Comparison of ENCODE assay signal across 28 mouse cellular contexts in genomic region chr9:80012016-80012415, GRCm38 (mm10). TPM values are rescaled to one million over a fixed set of nuclear protein-coding genes. Genes with fewer than 3 reads are reported as not detected.
DNase-seq lines count a peak whose midpoint lies in the region; ATAC-seq and TF ChIP-seq lines count a peak whose summit lies in the region.
"Had no signal": no experiment of that assay in that cellular context is flagged by ENCODE, and none has a peak within 500 bp of the region (broad histone marks: within the 10 kb centered on the region; RNA-seq: fewer than 3 reads in every experiment).

No protein-coding gene starts in this region.

- no peaks in the 10 kb centered on the region for H3K27me3 ChIP-seq in embryonic facial prominence, embryonic 10.5 days (replicated peaks; ENCODE audit: low read depth, poor library complexity, severe bottlenecking)
- no peaks in the 10 kb centered on the region for H3K27me3 ChIP-seq in embryonic facial prominence, embryonic 13.5 days
- no peaks in the 10 kb centered on the region for H3K27me3 ChIP-seq in kidney, embryonic 14.5 days (ENCODE audit: control insufficient read depth, insufficient read depth, low read length)
- H3K27me3 ChIP-seq: forebrain, embryonic 13.5 days; heart, embryonic 12.5 days; heart, embryonic 15.5 days; hindbrain, embryonic 12.5 days had no signal

- peak overlapping the region; percentile 22; the same call in 1 of the 2 replicates for H3K4me3 ChIP-seq in gastrocnemius, adult 2 months
- no peak overlapping the region for H3K4me3 ChIP-seq in embryonic facial prominence, embryonic 10.5 days
- H3K4me3 ChIP-seq in embryonic facial prominence, embryonic 13.5 days = no peak overlapping the region
- H3K4me3 ChIP-seq in embryonic fibroblast, embryonic 13.5 days (ENCODE audit: insufficient read depth, low read length) = no peak overlapping the region
- no peak overlapping the region for H3K4me3 ChIP-seq in kidney, embryonic 14.5 days (ENCODE audit: low read length)
- H3K4me3 ChIP-seq: forebrain, embryonic 10.5 days; forebrain, embryonic 13.5 days; heart, embryonic 12.5 days; heart, embryonic 15.5 days; hindbrain, embryonic 12.5 days had no signal

- 66% methylated on average over 13 of the region's 13 CpGs for WGBS in embryonic facial prominence, embryonic 10.5 days
- WGBS in embryonic facial prominence, embryonic 13.5 days = 29% methylated on average over 13 of the region's 13 CpGs
- WGBS in kidney, embryonic 14.5 days = 88% methylated on average over 13 of the region's 13 CpGs

- intact Hi-C loops in gastrocnemius, adult 2 months (cut with DNase I) = no loop called here
- intact Hi-C loops in gastrocnemius, postnatal 36 days (cut with DNase I) = no loop called here

- peak overlapping the region; percentile 39 for H3K4me2 ChIP-seq in embryonic facial prominence, embryonic 13.5 days
- no peak overlapping the region for H3K4me2 ChIP-seq in kidney, embryonic 14.5 days (replicated peaks; ENCODE audit: low read depth, low read length)
- H3K4me2 ChIP-seq: forebrain, embryonic 13.5 days; heart, embryonic 12.5 days; heart, embryonic 15.5 days; hindbrain, embryonic 12.5 days had no signal

- no peak for TF ChIP-seq POLR2A in embryonic fibroblast, embryonic 13.5 days (IDR thresholded peaks at IDR 0.05; ENCODE audit: low read depth, low read length)

- TF ChIP-seq CTCF in gastrocnemius, adult 2 months (IDR thresholded peaks at IDR 0.05) = no peak
- no peak for TF ChIP-seq CTCF in embryonic fibroblast, embryonic 13.5 days (IDR thresholded peaks at IDR 0.05; ENCODE audit: borderline replicate concordance, insufficient read depth, low read length)

- H3K4me1 ChIP-seq in embryonic facial prominence, embryonic 10.5 days = peaks cover 8% of the 10 kb centered on the region
- H3K4me1 ChIP-seq in embryonic facial prominence, embryonic 13.5 days = peaks cover 17% of the 10 kb centered on the region
- 0 out of 2 replicates have a peak, but pooled peaks cover 2% of the 10 kb centered on the region for H3K4me1 ChIP-seq in embryonic fibroblast, embryonic 13.5 days (ENCODE audit: control insufficient read depth, insufficient read depth, low read length)
- H3K4me1 ChIP-seq in kidney, embryonic 14.5 days (ENCODE audit: control insufficient read depth, insufficient read depth, low read length) = no peaks in the 10 kb centered on the region
- H3K4me1 ChIP-seq: forebrain, embryonic 10.5 days; forebrain, embryonic 13.5 days; heart, embryonic 15.5 days; hindbrain, embryonic 12.5 days had no signal

- H3K27ac ChIP-seq in gastrocnemius, adult 2 months = no peak overlapping the region
- no peak overlapping the region for H3K27ac ChIP-seq in embryonic facial prominence, embryonic 10.5 days (replicated peaks)
- H3K27ac ChIP-seq in embryonic facial prominence, embryonic 13.5 days = peak overlapping the region; percentile 81
- peak overlapping the region; percentile 27; the same call in 1 of the 2 replicates for H3K27ac ChIP-seq in embryonic fibroblast, embryonic 13.5 days (ENCODE audit: insufficient read depth, low read length)
- H3K27ac ChIP-seq in kidney, embryonic 14.5 days (ENCODE audit: low read depth, low read length) = no peak overlapping the region
- H3K27ac ChIP-seq: forebrain, embryonic 10.5 days; forebrain, embryonic 13.5 days; heart, embryonic 15.5 days; hindbrain, embryonic 12.5 days had no signal

- ATAC-seq in embryonic facial prominence, embryonic 13.5 days (ENCODE audit: insufficient number of reproducible peaks, insufficient read depth, low FRiP score, low TSS enrichment, low read depth) = peak; percentile 72; the same call in 1 of the 2 replicates
- no peak for ATAC-seq in kidney, embryonic 14.5 days (ENCODE audit: low FRiP score, low TSS enrichment)
- ATAC-seq: activated CD4-positive, CD25-positive, alpha-beta regulatory T cell, adult 4 months; forebrain, embryonic 13.5 days; forebrain, embryonic 16.5 days; hindbrain, embryonic 16.5 days; intestine, postnatal 0 days had no signal

- H3K9ac ChIP-seq in embryonic facial prominence, embryonic 13.5 days = no peak overlapping the region
- H3K9ac ChIP-seq in kidney, embryonic 14.5 days (ENCODE audit: low read depth, low read length) = no peak overlapping the region
- H3K9ac ChIP-seq: forebrain, embryonic 13.5 days; heart, embryonic 12.5 days; heart, embryonic 15.5 days; hindbrain, embryonic 12.5 days had no signal

- no peak for DNase-seq in gastrocnemius, adult 2 months
- DNase-seq in gastrocnemius, postnatal 36 days = no peak
- DNase-seq in embryonic facial prominence, embryonic 10.5 days (ENCODE audit: low spot score) = peak; percentile 25
- DNase-seq in thymus, postnatal 25 days = no peak
- no peak for DNase-seq in cerebellum, postnatal 4 days (ENCODE audit: low spot score in 2 of 2)
- DNase-seq: adrenal gland, adult 8-10 months; adrenal gland, postnatal 36 days; cerebellum, adult 18-20 months; cerebellum, adult 9-11 months; cerebellum, postnatal 25 days; embryo, embryonic 11 days; gastrocnemius, postnatal 14 days; heart, adult 18-20 months; heart, postnatal 10 days; heart, postnatal 4 days; kidney, adult 2 months had no signal

- no peaks in the 10 kb centered on the region for H3K9me3 ChIP-seq in embryonic facial prominence, embryonic 10.5 days
- H3K9me3 ChIP-seq in embryonic facial prominence, embryonic 13.5 days = no peaks in the 10 kb centered on the region
- H3K9me3 ChIP-seq in kidney, embryonic 14.5 days (ENCODE audit: control insufficient read depth, low read length) = no peaks in the 10 kb centered on the region
- H3K9me3 ChIP-seq: forebrain, embryonic 10.5 days; forebrain, embryonic 13.5 days; heart, embryonic 15.5 days; hindbrain, embryonic 12.5 days had no signal

- no peaks in the 10 kb centered on the region for H3K36me3 ChIP-seq in embryonic facial prominence, embryonic 10.5 days (replicated peaks)
- no peaks in the 10 kb centered on the region for H3K36me3 ChIP-seq in embryonic facial prominence, embryonic 13.5 days
- no peaks in the 10 kb centered on the region for H3K36me3 ChIP-seq in kidney, embryonic 14.5 days (ENCODE audit: control insufficient read depth, insufficient read depth, low read length)
- H3K36me3 ChIP-seq: forebrain, embryonic 10.5 days; heart, embryonic 12.5 days; heart, embryonic 15.5 days; hindbrain, embryonic 12.5 days had no signal

RNA-seq across cellular contexts. Expression of gene Filip1, which starts 0.6 kb away (rescaled TPM):
- total RNA-seq in gastrocnemius, adult 2 months (2021) = 100 to 1,000 TPM in 1 of 2 experiments, 10 to 100 TPM in 1; 93.6 to 119 TPM
- total RNA-seq in gastrocnemius, postnatal 36 days (2021) = 100 to 1,000 TPM in 1 of 2 experiments, 10 to 100 TPM in 1; 78.1 to 103 TPM
- polyA plus RNA-seq in embryonic facial prominence, embryonic 10.5 days (2016; fragmentation: Nextera tagmentation; extraction: Ambion mirVana) = 2.9 and 3.3 TPM in 2 replicates
- 4.1 and 5.6 TPM in 2 replicates for polyA plus RNA-seq in embryonic facial prominence, embryonic 13.5 days (2015; fragmentation: Nextera tagmentation; extraction: Ambion mirVana)
- 0.23 and 0.52 TPM in 2 replicates for polyA plus RNA-seq in embryonic fibroblast, embryonic 13.5 days (2011; ENCODE audit: insufficient read length, low read depth, missing spikeins)
- 1.9 and 4.5 TPM in 2 replicates for polyA plus RNA-seq in kidney, embryonic 14.5 days (2014; fragmentation: Nextera tagmentation; extraction: Ambion mirVana)

RNA-seq across cellular contexts. Expression of gene Senp6, which starts 54.7 kb away (rescaled TPM):
- total RNA-seq in gastrocnemius, adult 2 months (2021) = 10 to 100 TPM; 56.5 to 58.7 TPM
- 10 to 100 TPM; 42.8 to 48.2 TPM for total RNA-seq in gastrocnemius, postnatal 36 days (2021)
- 50.9 and 55.3 TPM in 2 replicates for polyA plus RNA-seq in embryonic facial prominence, embryonic 10.5 days (2016; fragmentation: Nextera tagmentation; extraction: Ambion mirVana)
- polyA plus RNA-seq in embryonic facial prominence, embryonic 13.5 days (2015; fragmentation: Nextera tagmentation; extraction: Ambion mirVana) = 62.6 and 74.0 TPM in 2 replicates
- polyA plus RNA-seq in embryonic fibroblast, embryonic 13.5 days (2011; ENCODE audit: insufficient read length, low read depth, missing spikeins) = 113 and 129 TPM in 2 replicates
- 73.5 and 82.3 TPM in 2 replicates for polyA plus RNA-seq in kidney, embryonic 14.5 days (2014; fragmentation: Nextera tagmentation; extraction: Ambion mirVana)

Comparison
In these comparisons a context has a peak if more than half of its experiments do, and no peak if none do; other contexts are left out.
1. H3K27ac ChIP-seq: peak in embryonic facial prominence, embryonic 13.5 days (single experiment) and embryonic fibroblast, embryonic 13.5 days (single experiment); none in gastrocnemius, adult 2 months (single experiment), embryonic facial prominence, embryonic 10.5 days (single experiment) and kidney, embryonic 14.5 days (single experiment).